Mouse (Mus musculus): Measurements from ENCODE around the gene OR5BS1P. TPM values are rescaled to one million over a fixed set of nuclear protein-coding genes. Genes with fewer than 3 reads are reported as not detected.
A peak's percentile ranks its signal among the peaks of the same experiment; 100 is the strongest.
"Not testable (repeated sequence)": the region's sequence is repeated elsewhere in the genome, so short reads cannot be mapped to it uniquely, and the experiment has no call there.

The OR5BS1P gene
- total RNA-seq, 1 experiment from 2014 or later = not detected

DNA sequence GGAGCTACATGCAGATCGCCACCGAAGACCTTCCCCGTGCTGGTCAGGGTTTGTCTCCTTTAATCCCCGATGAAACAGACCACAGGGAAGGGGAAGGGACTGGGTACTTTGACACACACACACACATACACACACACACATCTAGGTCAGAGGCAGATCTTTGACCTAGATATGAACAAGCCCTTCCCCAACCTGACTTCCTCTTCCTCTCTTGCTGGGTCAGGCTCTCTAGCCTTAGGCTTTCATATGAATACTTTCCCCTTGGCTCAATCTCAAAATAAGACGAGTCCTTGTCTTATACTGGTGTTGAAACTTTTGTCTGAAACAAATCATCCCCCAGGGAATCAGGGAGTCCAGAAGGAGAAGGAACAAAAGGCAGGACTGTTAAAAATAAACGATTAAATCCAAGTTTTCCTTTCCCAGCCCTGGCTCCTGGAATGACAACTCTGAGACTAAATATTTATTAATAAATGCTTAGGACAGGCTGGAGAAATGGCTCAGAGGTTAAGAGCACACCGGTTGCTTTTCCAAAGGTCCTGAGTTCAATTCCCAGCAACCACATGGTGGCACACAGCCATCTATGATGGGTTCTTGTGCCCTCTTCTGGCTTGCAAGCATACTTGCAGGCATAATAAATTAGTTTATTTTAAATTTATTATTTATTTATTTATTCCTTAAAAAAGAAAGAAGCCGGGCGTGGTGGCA is 36.7 kb downstream of the OR5BS1P start:
- DNase-seq = no peak

DNA sequence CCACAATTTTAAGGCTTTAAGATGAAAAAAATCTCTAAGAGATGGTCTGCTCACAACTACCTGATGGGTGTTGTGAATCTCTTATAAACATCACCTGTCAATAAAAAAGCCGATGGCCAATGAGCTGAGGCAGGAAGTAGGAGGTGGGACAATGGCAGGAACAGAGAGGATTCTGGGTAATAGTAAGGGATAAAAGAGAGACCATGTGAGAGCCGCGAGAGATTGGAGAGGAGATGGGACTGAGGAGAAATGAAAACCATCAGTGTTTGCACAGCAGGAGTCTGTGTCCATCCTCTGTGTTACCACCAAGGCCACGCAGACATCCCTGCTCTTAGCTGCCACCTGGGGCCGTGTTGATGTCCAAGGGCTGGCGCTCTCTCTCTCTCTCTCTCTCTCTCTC is 37.6 kb downstream of the OR5BS1P start:
- DNase-seq = no peak

GRCm38 (mm10) chr15:98509387-98509786 is 39.7 kb downstream of the OR5BS1P start:
- no peak for DNase-seq

GRCm38 (mm10) chr15:98510438-98511385 is 41.0 kb downstream of the OR5BS1P start:
- peak; percentile 88 for DNase-seq

DNA sequence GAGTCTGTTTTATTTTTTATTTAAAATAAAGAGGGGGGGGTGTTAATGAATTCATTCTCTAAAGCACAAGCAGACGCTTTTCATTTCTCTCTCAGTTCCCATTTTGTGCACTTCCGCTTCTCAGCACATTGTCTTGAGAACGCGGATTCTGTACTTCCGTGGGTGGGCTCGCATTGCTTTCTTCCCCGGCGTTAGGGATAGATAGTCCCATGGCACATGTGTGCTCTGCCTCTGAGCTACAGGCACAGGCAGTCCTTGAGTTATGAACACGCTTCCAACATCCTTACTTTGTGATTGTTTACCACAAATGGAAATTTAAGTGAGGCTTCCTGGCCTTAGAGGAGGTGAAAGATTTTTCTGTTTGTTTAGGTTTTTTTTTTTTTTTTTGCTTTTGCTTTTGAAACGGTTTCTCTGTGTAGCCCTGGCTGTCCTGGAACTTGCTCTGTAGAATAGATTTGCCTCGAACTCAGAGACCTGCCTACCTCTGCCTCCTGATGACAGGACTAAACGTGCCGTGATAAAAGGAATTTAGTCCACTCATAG is 41.8 kb downstream of the OR5BS1P start:
- no peak for DNase-seq

- no peak for DNase-seq
Measured at GRCm38 (mm10) chr15:98512232-98512631, 42.5 kb downstream of the OR5BS1P start.

GRCm38 (mm10) chr15:98512799-98513321 is 43.2 kb downstream of the OR5BS1P start:
- DNase-seq = peak; percentile 78

GRCm38 (mm10) chr15:98513676-98514075 is 44.0 kb downstream of the OR5BS1P start:
- not testable (repeated sequence) for DNase-seq

GRCm38 (mm10) chr15:98514146-98514545 is 44.5 kb downstream of the OR5BS1P start:
- no peak for DNase-seq

DNA sequence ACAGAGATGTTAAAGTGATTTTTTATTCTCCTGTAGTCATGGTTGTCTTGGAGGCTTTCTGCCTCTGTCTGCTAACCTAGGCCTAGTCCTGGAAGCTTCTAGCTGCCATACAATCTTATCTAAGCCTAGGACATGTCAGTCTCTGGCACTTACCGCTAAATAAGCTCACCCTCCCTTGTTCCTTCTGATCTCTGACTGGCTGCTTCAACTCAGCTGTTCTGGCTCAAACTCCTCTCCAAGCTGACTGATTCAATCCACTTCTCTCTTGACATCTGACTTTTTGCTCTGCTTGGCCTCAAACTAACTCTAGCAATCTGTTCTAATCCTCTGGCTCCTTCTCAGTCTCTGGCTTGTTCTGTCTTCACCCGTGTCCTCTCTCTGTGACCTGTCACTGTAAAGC is 45.1 kb downstream of the OR5BS1P start:
- DNase-seq = not testable (repeated sequence)

GRCm38 (mm10) chr15:98517380-98518355 is 48.0 kb downstream of the OR5BS1P start:
- DNase-seq = peak; percentile 80

DNA sequence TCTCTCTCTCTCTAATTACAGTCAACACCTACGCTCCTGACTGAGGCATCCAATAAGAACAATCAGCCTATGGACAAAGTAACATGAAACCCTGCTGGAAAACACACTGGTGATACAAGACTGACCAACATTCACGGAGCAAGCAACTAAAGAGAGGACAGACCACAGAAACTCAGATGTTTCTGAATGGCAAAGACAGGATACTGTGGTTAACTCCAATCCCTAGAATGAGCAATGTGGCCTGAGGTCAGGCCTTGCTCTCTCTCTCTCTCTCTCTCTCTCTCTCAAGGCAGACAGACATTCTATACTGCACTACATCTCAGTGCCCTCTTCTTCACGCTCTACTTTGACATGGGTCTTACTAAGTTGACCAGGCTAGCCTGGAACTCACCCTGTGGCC is 51.5 kb downstream of the OR5BS1P start:
- DNase-seq = no peak

GRCm38 (mm10) chr15:98526057-98526456 is 56.4 kb downstream of the OR5BS1P start:
- DNase-seq = no peak

DNA sequence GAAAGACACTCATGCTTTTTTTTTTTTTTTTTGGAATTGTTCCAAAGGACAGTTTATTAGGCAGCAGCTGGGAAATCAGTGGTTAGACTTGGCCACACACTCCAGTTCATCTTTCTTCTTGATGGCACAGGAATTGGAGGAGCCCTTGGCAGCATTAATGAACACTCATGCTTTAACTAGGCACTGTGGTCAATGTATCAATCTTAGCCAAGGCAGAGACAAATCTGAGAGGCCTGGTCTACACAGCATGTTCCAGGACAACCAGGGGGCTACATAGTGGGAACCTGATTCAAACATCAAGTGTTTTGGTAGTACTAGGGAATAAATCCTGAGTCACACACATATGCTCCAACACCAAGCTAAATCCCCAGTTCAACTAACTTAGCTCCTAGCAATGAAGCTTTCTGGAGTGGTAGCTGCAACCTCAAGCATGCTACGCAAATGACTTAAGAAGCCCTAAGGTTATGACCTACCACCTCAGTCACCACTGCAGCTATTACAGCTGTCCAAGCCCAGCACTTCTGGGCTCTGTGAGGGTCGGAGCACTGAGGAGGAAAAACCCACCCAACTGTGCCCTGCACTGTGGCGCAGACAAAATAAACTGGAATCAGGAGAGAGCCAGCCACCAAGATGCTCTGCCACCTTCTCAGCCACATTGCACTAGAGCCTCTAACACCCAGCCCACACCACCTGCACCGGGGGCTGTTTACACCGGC is 57.5 kb downstream of the OR5BS1P start:
- no peak for DNase-seq

GRCm38 (mm10) chr15:98528066-98528563 is 58.4 kb downstream of the OR5BS1P start:
- DNase-seq = no peak

Small RNAs within 50 kb of the gene (microRNA-seq; reads per million reads assigned to microRNA genes)
- gene Mir1291 = 13.6 to 57.9 reads per million in 2 experiments

Other genes with a start within 250 kb of the OR5BS1P start
- gene Gm44579, start 248.9 kb upstream of the OR5BS1P start, total RNA-seq (2021) = not detected in 2 replicates
- not detected in 2 replicates for gene Olfr287, start 248.8 kb upstream of the OR5BS1P start, total RNA-seq (2021)
- gene Olfr286, start 235.4 kb upstream of the OR5BS1P start, total RNA-seq (2021) = not detected in 2 replicates
- not detected in 2 replicates for gene H1fnt, start 212.6 kb upstream of the OR5BS1P start, total RNA-seq (2021)
- 4.6 and 5.8 TPM in 2 replicates for gene Zfp641, start 173.7 kb upstream of the OR5BS1P start, total RNA-seq (2021)
- gene Olfr285, start 152.5 kb upstream of the OR5BS1P start, total RNA-seq (2021) = not detected in 2 replicates
- not detected in 2 replicates for gene Olfr284, start 128.9 kb upstream of the OR5BS1P start, total RNA-seq (2021)
- gene Olfr283, start 89.0 kb upstream of the OR5BS1P start, total RNA-seq (2021) = not detected in 2 replicates
- gene Olfr282, start 38.7 kb upstream of the OR5BS1P start, total RNA-seq (2021) = not detected in 2 replicates
- gene Olfr281, start 17.3 kb upstream of the OR5BS1P start, total RNA-seq (2021) = not detected in 2 replicates
- not detected in 2 replicates for gene Lalba, start 12.8 kb downstream of the OR5BS1P start, total RNA-seq (2021)
- gene Olfr279, start 22.5 kb downstream of the OR5BS1P start, total RNA-seq (2021) = not detected in 2 replicates
- gene Kansl2, start 64.4 kb downstream of the OR5BS1P start, total RNA-seq (2021) = 72.5 and 85.8 TPM in 2 replicates
- 57.0 and 57.3 TPM in 2 replicates for gene Ccnt1, start 101.0 kb downstream of the OR5BS1P start, total RNA-seq (2021)
- gene 4930415O20Rik, start 101.1 kb downstream of the OR5BS1P start, total RNA-seq (2021) = 1.1 TPM in 1 of 2 replicates, not detected in the other
- gene Adcy6, start 140.2 kb downstream of the OR5BS1P start, total RNA-seq (2021) = 73.8 and 86.1 TPM in 2 replicates
- gene Cacnb3, start 160.9 kb downstream of the OR5BS1P start, total RNA-seq (2021) = 12.0 and 18.2 TPM in 2 replicates
- 85.2 and 87.5 TPM in 2 replicates for gene Ddx23, start 193.0 kb downstream of the OR5BS1P start, total RNA-seq (2021)
- gene Rnd1, start 207.6 kb downstream of the OR5BS1P start, total RNA-seq (2021) = 2.1 and 3.6 TPM in 2 replicates
- gene Ccdc65, start 238.3 kb downstream of the OR5BS1P start, total RNA-seq (2021) = 0.96 and 0.98 TPM in 2 replicates

Data from adrenal gland, postnatal 14 days (tissue).